Comparison of ENCODE assay signal across 8 mouse cellular contexts in genomic region chr5:110839038-110839677, GRCm38 (mm10). TPM values are rescaled to one million over a fixed set of nuclear protein-coding genes. Genes with fewer than 3 reads are reported as not detected.
DNase-seq lines count a peak whose midpoint lies in the region; ATAC-seq and TF ChIP-seq lines count a peak whose summit lies in the region.

No protein-coding gene starts in this region.

- H3K27me3 ChIP-seq in kidney, postnatal 0 days (ENCODE audit: insufficient read depth, low read length) = no peaks in the 10 kb centered on the region
- H3K27me3 ChIP-seq in hindbrain, embryonic 16.5 days (replicated peaks; ENCODE audit: control insufficient read depth, insufficient read depth, low read length) = no peaks in the 10 kb centered on the region
- H3K27me3 ChIP-seq in midbrain, embryonic 14.5 days (ENCODE audit: control insufficient read depth, insufficient read depth, low read length) = no peaks in the 10 kb centered on the region

- H3K4me3 ChIP-seq in kidney, postnatal 0 days (replicated peaks; ENCODE audit: low read depth, low read length) = peak overlapping the region; percentile 66
- peak overlapping the region; percentile 66 for H3K4me3 ChIP-seq in hindbrain, embryonic 16.5 days (ENCODE audit: low read length)
- peak overlapping the region; percentile 71 for H3K4me3 ChIP-seq in midbrain, embryonic 14.5 days (replicated peaks; ENCODE audit: low read depth, low read length)

- peaks cover 6% of the 10 kb centered on the region; the same call in 1 of the 2 replicates for H3K4me1 ChIP-seq in kidney, postnatal 0 days (replicated peaks; ENCODE audit: insufficient read depth, low read length)
- peaks cover 7% of the 10 kb centered on the region for H3K4me1 ChIP-seq in hindbrain, embryonic 16.5 days (ENCODE audit: control insufficient read depth, insufficient read depth, low read depth, low read length)
- H3K4me1 ChIP-seq in midbrain, embryonic 14.5 days (ENCODE audit: control insufficient read depth, insufficient read depth, low read length) = peaks cover 4% of the 10 kb centered on the region; the same call in 1 of the 2 replicates

- H3K27ac ChIP-seq in kidney, postnatal 0 days = peak overlapping the region; percentile 91
- H3K27ac ChIP-seq in hindbrain, embryonic 16.5 days (ENCODE audit: low read depth, low read length) = peak overlapping the region; percentile 77
- peak overlapping the region; percentile 72 for H3K27ac ChIP-seq in midbrain, embryonic 14.5 days (replicated peaks; ENCODE audit: low read depth, low read length)

- H3K4me2 ChIP-seq in kidney, postnatal 0 days (ENCODE audit: low read length) = peak overlapping the region; percentile 82
- peak overlapping the region; percentile 79 for H3K4me2 ChIP-seq in hindbrain, embryonic 16.5 days (ENCODE audit: low read length)
- H3K4me2 ChIP-seq in midbrain, embryonic 14.5 days (ENCODE audit: low read length) = peak overlapping the region; percentile 71

- WGBS in kidney, postnatal 0 days = 6% methylated on average over 28 of the region's 28 CpGs
- WGBS in hindbrain, embryonic 16.5 days = 8% methylated on average over 28 of the region's 28 CpGs
- 9% methylated on average over 28 of the region's 28 CpGs for WGBS in midbrain, embryonic 14.5 days

- TF ChIP-seq CTCF in kidney, postnatal 0 days (IDR thresholded peaks at IDR 0.05; ENCODE audit: low read depth) = no peak

- no peaks in the 10 kb centered on the region for H3K9me3 ChIP-seq in kidney, postnatal 0 days (replicated peaks; ENCODE audit: low read length)
- no peaks in the 10 kb centered on the region for H3K9me3 ChIP-seq in hindbrain, embryonic 16.5 days (ENCODE audit: control insufficient read depth, low read length)
- H3K9me3 ChIP-seq in midbrain, embryonic 14.5 days (ENCODE audit: control insufficient read depth, low read length) = no peaks in the 10 kb centered on the region

- H3K9ac ChIP-seq in kidney, postnatal 0 days (ENCODE audit: low read depth, low read length) = peak overlapping the region; percentile 68
- peak overlapping the region; percentile 79 for H3K9ac ChIP-seq in hindbrain, embryonic 16.5 days (ENCODE audit: low read depth, low read length)
- peak overlapping the region; percentile 65 for H3K9ac ChIP-seq in midbrain, embryonic 14.5 days (replicated peaks; ENCODE audit: low read length)

- no peaks in the 10 kb centered on the region for H3K36me3 ChIP-seq in kidney, postnatal 0 days (ENCODE audit: insufficient read depth, low read length)
- H3K36me3 ChIP-seq in hindbrain, embryonic 16.5 days (ENCODE audit: control insufficient read depth, insufficient read depth, low read length) = no peaks in the 10 kb centered on the region
- no peaks in the 10 kb centered on the region for H3K36me3 ChIP-seq in midbrain, embryonic 14.5 days (ENCODE audit: control insufficient read depth, insufficient read depth, low read length)

- ATAC-seq in kidney, postnatal 0 days (replicated peaks; ENCODE audit: low FRiP score, low read depth) = no peak
- peak; percentile 86 for ATAC-seq in hindbrain, embryonic 16.5 days
- no peak; the same call in 1 of the 2 replicates for ATAC-seq in midbrain, embryonic 14.5 days (ENCODE audit: low FRiP score, low TSS enrichment)

- DNase-seq in kidney, postnatal 0 days (ENCODE audit: low spot score) = peak; percentile 21
- no peak for DNase-seq in kidney, postnatal 36 days
- DNase-seq in c-Kit-positive CD71-negative TER-119-negative erythroid progenitor cells, embryonic 14.5 days (ENCODE audit: low read depth) = peak; percentile 16
- DNase-seq in midbrain, embryonic 14.5 days = no peak
- DNase-seq in adrenal gland, adult (ENCODE audit: inconsistent age in 2 of 2, low spot score in 1 of 2) = no peak
- no peak for DNase-seq in retina, postnatal 1 day
- no peak for DNase-seq in kidney, adult 9 months

RNA-seq across cellular contexts. Expression of gene Hscb, which starts 0.4 kb away (rescaled TPM):
- 51.3 and 52.2 TPM in 2 replicates for polyA plus RNA-seq in kidney, postnatal 0 days (2015; fragmentation: Nextera tagmentation; extraction: Ambion mirVana)
- polyA plus RNA-seq in hindbrain, embryonic 16.5 days (2015; fragmentation: Nextera tagmentation; extraction: Ambion mirVana) = 10.0 and 10.3 TPM in 2 replicates
- polyA plus RNA-seq in midbrain, embryonic 14.5 days (2014; fragmentation: Nextera tagmentation; extraction: Ambion mirVana) = 8.1 and 8.9 TPM in 2 replicates

RNA-seq across cellular contexts. Expression of gene Chek2, which starts 0.6 kb away (rescaled TPM):
- 12.9 and 14.3 TPM in 2 replicates for polyA plus RNA-seq in kidney, postnatal 0 days (2015; fragmentation: Nextera tagmentation; extraction: Ambion mirVana)
- 6.2 and 7.4 TPM in 2 replicates for polyA plus RNA-seq in hindbrain, embryonic 16.5 days (2015; fragmentation: Nextera tagmentation; extraction: Ambion mirVana)
- 2.5 and 5.9 TPM in 2 replicates for polyA plus RNA-seq in midbrain, embryonic 14.5 days (2014; fragmentation: Nextera tagmentation; extraction: Ambion mirVana)

RNA-seq across cellular contexts. Expression of gene Ulk1, which starts 29.3 kb away (rescaled TPM):
- polyA plus RNA-seq in kidney, postnatal 0 days (2015; fragmentation: Nextera tagmentation; extraction: Ambion mirVana) = 11.4 and 12.2 TPM in 2 replicates
- polyA plus RNA-seq in hindbrain, embryonic 16.5 days (2015; fragmentation: Nextera tagmentation; extraction: Ambion mirVana) = 20.7 and 23.8 TPM in 2 replicates
- 59.0 and 66.0 TPM in 2 replicates for polyA plus RNA-seq in midbrain, embryonic 14.5 days (2014; fragmentation: Nextera tagmentation; extraction: Ambion mirVana)

RNA-seq across cellular contexts. Expression of gene Ttc28, which starts 40.4 kb away (rescaled TPM):
- polyA plus RNA-seq in kidney, postnatal 0 days (2015; fragmentation: Nextera tagmentation; extraction: Ambion mirVana) = 8.1 and 8.7 TPM in 2 replicates
- 14.5 and 16.8 TPM in 2 replicates for polyA plus RNA-seq in hindbrain, embryonic 16.5 days (2015; fragmentation: Nextera tagmentation; extraction: Ambion mirVana)
- 29.9 and 30.9 TPM in 2 replicates for polyA plus RNA-seq in midbrain, embryonic 14.5 days (2014; fragmentation: Nextera tagmentation; extraction: Ambion mirVana)

RNA-seq across cellular contexts. Expression of gene Pus1, which starts 58.7 kb away (rescaled TPM):
- 34.3 and 36.9 TPM in 2 replicates for polyA plus RNA-seq in kidney, postnatal 0 days (2015; fragmentation: Nextera tagmentation; extraction: Ambion mirVana)
- 19.8 and 23.2 TPM in 2 replicates for polyA plus RNA-seq in hindbrain, embryonic 16.5 days (2015; fragmentation: Nextera tagmentation; extraction: Ambion mirVana)
- 12.5 and 13.5 TPM in 2 replicates for polyA plus RNA-seq in midbrain, embryonic 14.5 days (2014; fragmentation: Nextera tagmentation; extraction: Ambion mirVana)

Comparison
In these comparisons a context has a peak if more than half of its experiments do, and no peak if none do; other contexts are left out.
1. DNase-seq: peak in kidney, postnatal 0 days (single experiment) and c-Kit-positive CD71-negative TER-119-negative erythroid progenitor cells, embryonic 14.5 days (single experiment); none in kidney, postnatal 36 days (0 of 2), midbrain, embryonic 14.5 days (single experiment), adrenal gland, adult (0 of 2), retina, postnatal 1 day (single experiment) and kidney, adult 9 months (single experiment).
2. Peak in every context shown above with its lines, with median percentiles within 50 percentile points of each other: H3K27ac ChIP-seq, H3K4me2 ChIP-seq, H3K4me3 ChIP-seq and H3K9ac ChIP-seq.